Mouse (Mus musculus): ENCODE measurements at regions not wholly inside any gene's neighbourhood (a gene's known extent, or its start where the extent isn't known, plus 50 kb on each side); places are given as distances from the start of the nearest gene placed in this dataset.

- WGBS (ENCODE audit: insufficient replicate concordance), result 100% methylated on average over 1 of the region's 1 CpGs
- no peaks in the 10 kb centered on the region for H3K27me3 ChIP-seq (ENCODE audit: control insufficient read depth, insufficient read depth, low read length)
- H3K9ac ChIP-seq (ENCODE audit: low read depth, low read length), result no peak overlapping the region
- no peak for ATAC-seq (replicated peaks; ENCODE audit: insufficient number of reproducible peaks, low FRiP score, low TSS enrichment)
- H3K4me2 ChIP-seq, result no peak overlapping the region
- H3K4me3 ChIP-seq (ENCODE audit: low read depth, low read length), result no peak overlapping the region
- no peaks in the 10 kb centered on the region for H3K9me3 ChIP-seq (replicated peaks; ENCODE audit: control insufficient read depth, low read length)
- no peaks in the 10 kb centered on the region for H3K36me3 ChIP-seq (ENCODE audit: control insufficient read depth, insufficient read depth, low read length)
- H3K27ac ChIP-seq (ENCODE audit: low read depth, low read length), result no peak overlapping the region
- H3K4me1 ChIP-seq (ENCODE audit: control insufficient read depth, insufficient read depth, low read length), result 0 out of 2 replicates have a peak, but pooled peaks cover 2% of the 10 kb centered on the region
Observed at GRCm38 (mm10) chr4:11903861-11904260, 77.2 kb downstream of the Gm10604 start.

- H3K27ac ChIP-seq (ENCODE audit: low read depth, low read length), result no peak overlapping the region
- H3K4me2 ChIP-seq, result no peak overlapping the region
- no peaks in the 10 kb centered on the region for H3K27me3 ChIP-seq (ENCODE audit: control insufficient read depth, insufficient read depth, low read length)
- no peaks in the 10 kb centered on the region for H3K9me3 ChIP-seq (replicated peaks; ENCODE audit: control insufficient read depth, low read length)
- WGBS (ENCODE audit: insufficient replicate concordance), result 79% methylated on average over 5 of the region's 5 CpGs
- H3K9ac ChIP-seq (ENCODE audit: low read depth, low read length), result no peak overlapping the region
- H3K4me3 ChIP-seq (ENCODE audit: low read depth, low read length), result no peak overlapping the region
- H3K36me3 ChIP-seq (ENCODE audit: control insufficient read depth, insufficient read depth, low read length), result no peaks in the 10 kb centered on the region
- ATAC-seq (replicated peaks; ENCODE audit: insufficient number of reproducible peaks, low FRiP score, low TSS enrichment), result no peak
- H3K4me1 ChIP-seq (ENCODE audit: control insufficient read depth, insufficient read depth, low read length), result 0 out of 2 replicates have a peak, but pooled peaks cover 2% of the 10 kb centered on the region
Observed at GRCm38 (mm10) chr4:11903401-11903800, 77.7 kb downstream of the Gm10604 start.

- Histone ChIP-seq H3K9ac (ENCODE audit: low read depth, low read length) (peak overlapping the region; percentile 55; the same call in 1 of the 2 replicates), H3K27me3 (ENCODE audit: control insufficient read depth, insufficient read depth, low read length) (no peaks in the 10 kb centered on the region), H3K4me3 (ENCODE audit: low read depth, low read length) (no peak overlapping the region), H3K36me3 (ENCODE audit: control insufficient read depth, insufficient read depth, low read length) (no peaks in the 10 kb centered on the region), H3K4me1 (ENCODE audit: control insufficient read depth, insufficient read depth, low read length) (0 out of 2 replicates have a peak, but pooled peaks cover 2% of the 10 kb centered on the region), H3K27ac (ENCODE audit: low read depth, low read length) (no peak overlapping the region), H3K9me3 (replicated peaks; ENCODE audit: control insufficient read depth, low read length) (no peaks in the 10 kb centered on the region), H3K4me2 (peak overlapping the region; percentile 52)
- no peak; the same call in 1 of the 2 replicates for ATAC-seq (replicated peaks; ENCODE audit: insufficient number of reproducible peaks, low FRiP score, low TSS enrichment)
- 4% methylated on average over 10 of the region's 10 CpGs for WGBS (ENCODE audit: insufficient replicate concordance)
Observed at GRCm38 (mm10) chr4:11899979-11900624, 81.0 kb downstream of the Gm10604 start.

- no peak for ATAC-seq (replicated peaks; ENCODE audit: insufficient number of reproducible peaks, low FRiP score, low TSS enrichment)
- Histone ChIP-seq H3K27me3 (ENCODE audit: control insufficient read depth, insufficient read depth, low read length) (no peaks in the 10 kb centered on the region), H3K27ac (ENCODE audit: low read depth, low read length) (no peak overlapping the region), H3K4me3 (ENCODE audit: low read depth, low read length) (no peak overlapping the region), H3K36me3 (ENCODE audit: control insufficient read depth, insufficient read depth, low read length) (no peaks in the 10 kb centered on the region), H3K9ac (ENCODE audit: low read depth, low read length) (no peak overlapping the region), H3K4me2 (no peak overlapping the region), H3K9me3 (replicated peaks; ENCODE audit: control insufficient read depth, low read length) (no peaks in the 10 kb centered on the region), H3K4me1 (ENCODE audit: control insufficient read depth, insufficient read depth, low read length) (0 out of 2 replicates have a peak, but pooled peaks cover 2% of the 10 kb centered on the region)
Observed at GRCm38 (mm10) chr4:11897231-11897630, 83.8 kb downstream of the Gm10604 start.

- Histone ChIP-seq H3K27ac (ENCODE audit: low read depth, low read length) (no peak overlapping the region), H3K27me3 (ENCODE audit: control insufficient read depth, insufficient read depth, low read length) (no peaks in the 10 kb centered on the region), H3K4me2 (no peak overlapping the region), H3K4me3 (ENCODE audit: low read depth, low read length) (no peak overlapping the region), H3K4me1 (ENCODE audit: control insufficient read depth, insufficient read depth, low read length) (0 out of 2 replicates have a peak, but pooled peaks cover 2% of the 10 kb centered on the region), H3K9ac (ENCODE audit: low read depth, low read length) (no peak overlapping the region), H3K36me3 (ENCODE audit: control insufficient read depth, insufficient read depth, low read length) (no peaks in the 10 kb centered on the region), H3K9me3 (replicated peaks; ENCODE audit: control insufficient read depth, low read length) (no peaks in the 10 kb centered on the region)
- no peak for ATAC-seq (replicated peaks; ENCODE audit: insufficient number of reproducible peaks, low FRiP score, low TSS enrichment)
- WGBS (ENCODE audit: insufficient replicate concordance), result 69% methylated on average over 6 of the region's 6 CpGs
Observed at GRCm38 (mm10) chr4:11895857-11896825, 84.9 kb downstream of the Gm10604 start.

- H3K36me3 ChIP-seq (ENCODE audit: control insufficient read depth, insufficient read depth, low read length), result no peaks in the 10 kb centered on the region
- no peaks in the 10 kb centered on the region for H3K27me3 ChIP-seq (ENCODE audit: control insufficient read depth, insufficient read depth, low read length)
- H3K4me3 ChIP-seq (ENCODE audit: low read depth, low read length), result no peak overlapping the region
- WGBS (ENCODE audit: insufficient replicate concordance), result 63% methylated on average over 9 of the region's 9 CpGs
- no peak overlapping the region for H3K4me2 ChIP-seq
- no peaks in the 10 kb centered on the region for H3K4me1 ChIP-seq (ENCODE audit: control insufficient read depth, insufficient read depth, low read length)
- no peak; the same call in 1 of the 2 replicates for ATAC-seq (replicated peaks; ENCODE audit: insufficient number of reproducible peaks, low FRiP score, low TSS enrichment)
- no peaks in the 10 kb centered on the region for H3K9me3 ChIP-seq (replicated peaks; ENCODE audit: control insufficient read depth, low read length)
- no peak overlapping the region for H3K9ac ChIP-seq (ENCODE audit: low read depth, low read length)
- H3K27ac ChIP-seq (ENCODE audit: low read depth, low read length), result no peak overlapping the region
Observed at GRCm38 (mm10) chr4:11893560-11894205, 87.4 kb downstream of the Gm10604 start.

GRCm38 (mm10) chr4:11889039-11889600 is 91.9 kb downstream of the Gm10604 start:
- H3K4me2 ChIP-seq, result no peak overlapping the region
- ATAC-seq (replicated peaks; ENCODE audit: insufficient number of reproducible peaks, low FRiP score, low TSS enrichment), result no peak
- H3K4me1 ChIP-seq (ENCODE audit: control insufficient read depth, insufficient read depth, low read length), result peaks cover 13% of the 10 kb centered on the region; the same call in 1 of the 2 replicates
- H3K27ac ChIP-seq (ENCODE audit: low read depth, low read length), result no peak overlapping the region
- H3K36me3 ChIP-seq (ENCODE audit: control insufficient read depth, insufficient read depth, low read length), result no peaks in the 10 kb centered on the region
- no peaks in the 10 kb centered on the region for H3K27me3 ChIP-seq (ENCODE audit: control insufficient read depth, insufficient read depth, low read length)
- H3K9me3 ChIP-seq (replicated peaks; ENCODE audit: control insufficient read depth, low read length), result no peaks in the 10 kb centered on the region
- no peak overlapping the region for H3K9ac ChIP-seq (ENCODE audit: low read depth, low read length)
- H3K4me3 ChIP-seq (ENCODE audit: low read depth, low read length), result no peak overlapping the region
- WGBS (ENCODE audit: insufficient replicate concordance), result 57% methylated on average over 6 of the region's 6 CpGs

- Histone ChIP-seq H3K27ac (ENCODE audit: low read depth, low read length) (no peak overlapping the region), H3K4me3 (ENCODE audit: low read depth, low read length) (no peak overlapping the region), H3K36me3 (ENCODE audit: control insufficient read depth, insufficient read depth, low read length) (no peaks in the 10 kb centered on the region), H3K9ac (ENCODE audit: low read depth, low read length) (no peak overlapping the region), H3K4me2 (no peak overlapping the region), H3K9me3 (replicated peaks; ENCODE audit: control insufficient read depth, low read length) (no peaks in the 10 kb centered on the region), H3K4me1 (ENCODE audit: control insufficient read depth, insufficient read depth, low read length) (peaks cover 14% of the 10 kb centered on the region; the same call in 1 of the 2 replicates), H3K27me3 (ENCODE audit: control insufficient read depth, insufficient read depth, low read length) (no peaks in the 10 kb centered on the region)
- 70% methylated on average over 1 of the region's 1 CpGs for WGBS (ENCODE audit: insufficient replicate concordance)
- no peak for ATAC-seq (replicated peaks; ENCODE audit: insufficient number of reproducible peaks, low FRiP score, low TSS enrichment)
Observed at GRCm38 (mm10) chr4:11887377-11887776, 93.7 kb downstream of the Gm10604 start.
